Mouse (Mus musculus): ENCODE data around the gene Cfi.

DNA sequence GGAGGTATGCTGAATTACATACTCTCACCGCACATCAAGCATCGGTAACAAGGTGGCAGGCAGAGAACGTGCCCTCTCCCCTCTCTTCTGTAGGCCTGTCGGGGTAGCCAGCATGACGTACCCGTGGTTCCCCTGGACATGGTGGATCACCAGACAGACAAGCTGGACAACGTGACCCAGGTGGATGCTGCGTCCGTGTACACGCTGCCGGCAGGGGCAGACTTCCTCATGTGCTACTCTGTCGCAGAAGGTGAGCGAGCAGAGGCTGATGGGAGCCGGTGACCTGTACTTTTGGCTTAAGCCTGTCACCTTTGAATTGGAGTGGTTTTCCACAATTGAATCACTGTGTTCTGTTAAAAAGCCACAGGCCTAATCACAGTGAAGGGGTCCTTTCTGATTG lies 76.3 kb downstream of the Cfi start:
- no peak for TF ChIP-seq CTCF (IDR thresholded peaks at IDR 0.05; ENCODE audit: low read depth)
- no peak for TF ChIP-seq EP300 (IDR thresholded peaks at IDR 0.05; ENCODE audit: low read depth)

Measured in heart, postnatal 0 days (tissue).